Mouse (Mus musculus) hindbrain, postnatal 0 days (tissue): ENCODE results near the gene Adgrg4. TPM values are rescaled to one million over a fixed set of nuclear protein-coding genes. Genes with fewer than 3 reads are reported as not detected.

Experiments used
- ATAC-seq: fragments of 200-750 bp; cut with Nextera tagmentation; 2 replicates; pipeline ENCODE4 v1.8.0; 2017; ENCODE audit warnings: mild to moderate bottlenecking, moderate TSS enrichment, moderate library complexity
- DNase-seq: peaks from one replicate; pipeline ENCODE4 v3.0.0-alpha.2; 2015; ENCODE audit warnings: low spot score
- H3K27ac ChIP-seq: fragments of 300-500 bp; sonication (generic); 2 replicates; pipeline ENCODE4 v1.5.1; 2014; ENCODE audit warnings: mild to moderate bottlenecking
- H3K27me3 ChIP-seq: fragments of 300-500 bp; sonication (generic); 2 replicates; pipeline ENCODE4 v1.6.1; 2014; ENCODE audit warnings: low read length, mixed read lengths; ENCODE audit not compliant: insufficient read depth
- H3K36me3 ChIP-seq: fragments of 300-500 bp; sonication (generic); 2 replicates; pipeline ENCODE4 v1.6.1; 2014; ENCODE audit warnings: low read length, mixed read lengths; ENCODE audit not compliant: insufficient read depth
- H3K4me1 ChIP-seq: fragments of 300-500 bp; sonication (generic); 2 replicates; pipeline ENCODE4 v1.6.1; 2014; ENCODE audit warnings: antibody characterized with exemption, low read length, mixed read lengths; ENCODE audit not compliant: insufficient read depth
- H3K4me2 ChIP-seq: fragments of 300-500 bp; sonication (generic); 2 replicates; pipeline ENCODE4 v1.6.1; 2014; ENCODE audit warnings: low read depth, mild to moderate bottlenecking, low read length, moderate library complexity, mixed read lengths
- H3K4me3 ChIP-seq: fragments of 300-500 bp; sonication (generic); 2 replicates; pipeline ENCODE4 v1.5.1; 2014; ENCODE audit warnings: low read length
- H3K9ac ChIP-seq: fragments of 300-500 bp; sonication (generic); replicated peaks from 2 replicates; pipeline ENCODE4 v1.6.1; 2014; ENCODE audit warnings: mild to moderate bottlenecking, low read length, moderate library complexity, mixed read lengths
- H3K9me3 ChIP-seq: fragments of 300-500 bp; sonication (generic); 2 replicates; pipeline ENCODE4 v1.6.1; 2016; ENCODE audit warnings: low read length, mixed read lengths
- CTCF ChIP-seq: IDR thresholded peaks from 2 replicates; pipeline ENCODE4 v1.5.1; 2016; ENCODE audit warnings: antibody characterized with exemption, control low read depth, low read depth
- WGBS: fragments of 180-500 bp; shearing (Covaris S2); extraction: QIAGEN DNeasy Blood & Tissue Kit; methylation state at CpG from one replicate; pipeline ENCODE4 v1.1.7; 2014; 5-methylcytosine and 5-hydroxymethylcytosine counted together
- polyA plus RNA-seq: library from polyadenylated mRNA; unstranded; fragments of >200 nt; fragmentation: Nextera tagmentation; extraction: Ambion mirVana; gene quantifications from 2 replicates; pipeline ENCODE4 v1.2.1, GENCODE M21; 2015
- total RNA-seq: library from RNA; depleted of rRNA; stranded (reverse); fragments of >200 nt; gene quantifications from 2 replicates; pipeline ENCODE4 v1.2.3, GENCODE M21; 2014; rRNA removed

Adgrg4 gene
- total and polyA plus RNA-seq, 2 experiments from 2014 or later = not detected

DNA sequence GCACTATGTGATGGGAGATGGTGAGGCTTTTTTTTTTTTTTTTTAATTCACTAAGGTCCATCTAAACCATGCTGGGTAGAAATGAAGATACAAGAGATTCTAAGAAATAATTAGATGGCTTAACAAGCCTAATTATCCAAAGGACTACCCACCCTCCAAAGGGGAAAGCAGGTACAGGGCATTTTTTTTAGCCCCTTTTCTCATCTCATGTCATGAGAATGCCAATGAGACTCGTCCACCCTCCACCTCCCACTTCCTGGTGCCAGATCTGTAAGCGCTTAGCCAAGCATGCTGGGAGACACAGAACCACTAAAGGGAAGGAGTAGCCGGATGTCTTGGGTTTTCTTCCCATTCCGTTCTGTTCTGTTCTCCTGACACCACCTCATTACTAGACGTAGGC lies 172.8 kb downstream of the Adgrg4 start, which contains the start of gene Brs3:
Gene Brs3, plus strand, starts transcription at position 301 of the 400 bp plus-strand sequence.
- no peak for ATAC-seq
- no peak within 1 kb of the TSS for H3K9ac ChIP-seq
- WGBS = 81% methylated on average over 5 of the region's 5 CpGs
- no peak within 1 kb of the TSS for H3K27ac ChIP-seq
- H3K27me3 ChIP-seq = no peaks in the 10 kb centered on the region
- H3K9me3 ChIP-seq = no peaks in the 10 kb centered on the region
- H3K36me3 ChIP-seq = no peaks in the 10 kb centered on the region
- H3K4me2 ChIP-seq = no peak within 1 kb of the TSS
- TF ChIP-seq CTCF = no peak
- DNase-seq = no peak
- no peaks in the 10 kb centered on the region for H3K4me1 ChIP-seq
- H3K4me3 ChIP-seq = no peak within 1 kb of the TSS

DNA sequence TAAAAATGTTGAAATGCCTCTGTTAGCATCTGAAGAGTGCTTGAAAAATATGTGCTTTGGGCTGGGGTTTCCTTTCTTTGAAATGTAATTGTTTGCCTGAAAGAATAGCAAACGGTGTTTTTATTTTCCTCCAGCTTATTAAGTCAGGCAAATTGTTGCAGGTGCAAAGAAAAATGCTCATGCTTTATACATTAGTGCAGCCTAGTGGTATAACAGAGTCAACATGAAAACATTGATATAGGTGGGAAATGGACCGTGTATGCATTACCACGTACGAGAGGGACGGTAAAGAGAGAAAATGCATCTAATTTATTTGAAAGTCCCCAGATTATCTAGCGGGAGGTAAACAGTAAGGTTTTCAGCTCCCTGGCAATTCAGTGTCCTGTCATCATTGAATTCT lies 173.9 kb downstream of the Adgrg4 start:
- Histone ChIP-seq H3K36me3 (no peaks in the 10 kb centered on the region), H3K27me3 (no peaks in the 10 kb centered on the region), H3K9ac (no peak overlapping the region), H3K4me1 (no peaks in the 10 kb centered on the region), H3K9me3 (no peaks in the 10 kb centered on the region), H3K4me2 (no peak overlapping the region), H3K27ac (no peak overlapping the region), H3K4me3 (no peak overlapping the region)
- WGBS = 81% methylated on average over 6 of the region's 6 CpGs
- TF ChIP-seq CTCF = peak; percentile 43
- DNase-seq (peak; percentile 18), ATAC-seq (no peak)

Other genes with a start within 250 kb of the Adgrg4 start
- gene Fhl1, start 138.4 kb upstream of the Adgrg4 start, total RNA-seq = 189 and 208 TPM in 2 replicates
- gene Fhl1, start 138.4 kb upstream of the Adgrg4 start, polyA plus RNA-seq = 198 and 201 TPM in 2 replicates
- gene Map7d3, start 47.8 kb upstream of the Adgrg4 start, total RNA-seq = not detected in 2 replicates
- gene Map7d3, start 47.8 kb upstream of the Adgrg4 start, polyA plus RNA-seq = 0.68 and 1.6 TPM in 2 replicates
- gene Brs3, start 172.9 kb downstream of the Adgrg4 start, total RNA-seq = 0.21 and 0.54 TPM in 2 replicates
- gene Brs3, start 172.9 kb downstream of the Adgrg4 start, polyA plus RNA-seq = 0.44 and 0.53 TPM in 2 replicates
- gene Htatsf1, start 183.4 kb downstream of the Adgrg4 start, total RNA-seq = 41.0 and 42.0 TPM in 2 replicates
- 95.8 and 101 TPM in 2 replicates for gene Htatsf1, start 183.4 kb downstream of the Adgrg4 start, polyA plus RNA-seq
- not detected in 2 replicates for gene Vgll1, start 217.9 kb downstream of the Adgrg4 start, total RNA-seq
- gene Vgll1, start 217.9 kb downstream of the Adgrg4 start, polyA plus RNA-seq = not detected in 2 replicates